Mouse (Mus musculus) hindbrain, postnatal 0 days (tissue): Measurements from ENCODE around the gene Sult1a1. TPM values are rescaled to one million over a fixed set of nuclear protein-coding genes. Genes with fewer than 3 reads are reported as not detected.

Source experiments
- ATAC-seq: fragments of 200-750 bp; cut with Nextera tagmentation; 2 replicates; pipeline ENCODE4 v1.8.0; 2017; ENCODE audit warnings: mild to moderate bottlenecking, moderate TSS enrichment, moderate library complexity
- DNase-seq: peaks from one replicate; pipeline ENCODE4 v3.0.0-alpha.2; 2015; ENCODE audit warnings: low spot score
- H3K27ac ChIP-seq: fragments of 300-500 bp; sonication (generic); 2 replicates; pipeline ENCODE4 v1.5.1; 2014; ENCODE audit warnings: mild to moderate bottlenecking
- H3K27me3 ChIP-seq: fragments of 300-500 bp; sonication (generic); 2 replicates; pipeline ENCODE4 v1.6.1; 2014; ENCODE audit warnings: low read length, mixed read lengths; ENCODE audit not compliant: insufficient read depth
- H3K36me3 ChIP-seq: fragments of 300-500 bp; sonication (generic); 2 replicates; pipeline ENCODE4 v1.6.1; 2014; ENCODE audit warnings: low read length, mixed read lengths; ENCODE audit not compliant: insufficient read depth
- H3K4me1 ChIP-seq: fragments of 300-500 bp; sonication (generic); 2 replicates; pipeline ENCODE4 v1.6.1; 2014; ENCODE audit warnings: antibody characterized with exemption, low read length, mixed read lengths; ENCODE audit not compliant: insufficient read depth
- H3K4me2 ChIP-seq: fragments of 300-500 bp; sonication (generic); 2 replicates; pipeline ENCODE4 v1.6.1; 2014; ENCODE audit warnings: low read depth, mild to moderate bottlenecking, low read length, moderate library complexity, mixed read lengths
- H3K4me3 ChIP-seq: fragments of 300-500 bp; sonication (generic); 2 replicates; pipeline ENCODE4 v1.5.1; 2014; ENCODE audit warnings: low read length
- H3K9ac ChIP-seq: fragments of 300-500 bp; sonication (generic); replicated peaks from 2 replicates; pipeline ENCODE4 v1.6.1; 2014; ENCODE audit warnings: mild to moderate bottlenecking, low read length, moderate library complexity, mixed read lengths
- H3K9me3 ChIP-seq: fragments of 300-500 bp; sonication (generic); 2 replicates; pipeline ENCODE4 v1.6.1; 2016; ENCODE audit warnings: low read length, mixed read lengths
- CTCF ChIP-seq: IDR thresholded peaks from 2 replicates; pipeline ENCODE4 v1.5.1; 2016; ENCODE audit warnings: antibody characterized with exemption, control low read depth, low read depth
- WGBS: fragments of 180-500 bp; shearing (Covaris S2); extraction: QIAGEN DNeasy Blood & Tissue Kit; methylation state at CpG from one replicate; pipeline ENCODE4 v1.1.7; 2014; 5-methylcytosine and 5-hydroxymethylcytosine counted together
- polyA plus RNA-seq: library from polyadenylated mRNA; unstranded; fragments of >200 nt; fragmentation: Nextera tagmentation; extraction: Ambion mirVana; gene quantifications from 2 replicates; pipeline ENCODE4 v1.2.1, GENCODE M21; 2015
- total RNA-seq: library from RNA; depleted of rRNA; stranded (reverse); fragments of >200 nt; gene quantifications from 2 replicates; pipeline ENCODE4 v1.2.3, GENCODE M21; 2014

Sult1a1 gene
- total and polyA plus RNA-seq, 2 experiments from 2014 or later = 19.4 to 34.8 TPM

GRCm38 (mm10) chr7:126702861-126703756 lies 26.9 kb upstream of the Sult1a1 start:
- peak overlapping the region; percentile 91 for H3K27ac ChIP-seq
- TF ChIP-seq CTCF = no peak
- H3K4me1 ChIP-seq = peaks cover 19% of the 10 kb centered on the region
- 73% methylated on average over 12 of the region's 12 CpGs for WGBS
- peak overlapping the region; percentile 81 for H3K9ac ChIP-seq
- H3K4me3 ChIP-seq = peak overlapping the region; percentile 72
- no peak for ATAC-seq
- H3K4me2 ChIP-seq = peak overlapping the region; percentile 74
- H3K9me3 ChIP-seq = no peaks in the 10 kb centered on the region
- H3K36me3 ChIP-seq = peaks cover 10% of the 10 kb centered on the region; the same call in 1 of the 2 replicates
- no peaks in the 10 kb centered on the region for H3K27me3 ChIP-seq
- peak; percentile 37 for DNase-seq

GRCm38 (mm10) chr7:126702358-126702757 lies 26.1 kb upstream of the Sult1a1 start:
- Histone ChIP-seq H3K27ac (no peak overlapping the region), H3K4me1 (peaks cover 19% of the 10 kb centered on the region), H3K27me3 (no peaks in the 10 kb centered on the region), H3K36me3 (peaks cover 10% of the 10 kb centered on the region; the same call in 1 of the 2 replicates), H3K9me3 (no peaks in the 10 kb centered on the region), H3K4me2 (peak overlapping the region; percentile 74), H3K4me3 (peak overlapping the region; percentile 72; the same call in 1 of the 2 replicates), H3K9ac (peak overlapping the region; percentile 81)
- WGBS = 79% methylated on average over 6 of the region's 6 CpGs
- DNase-seq = no peak
- no peak for TF ChIP-seq CTCF
- no peak for ATAC-seq

- H3K9me3 ChIP-seq = no peaks in the 10 kb centered on the region
- peak overlapping the region; percentile 33 for H3K4me2 ChIP-seq
- peak overlapping the region; percentile 81 for H3K9ac ChIP-seq
- no peak for DNase-seq
- TF ChIP-seq CTCF = no peak
- peaks cover 10% of the 10 kb centered on the region; the same call in 1 of the 2 replicates for H3K36me3 ChIP-seq
- no peaks in the 10 kb centered on the region for H3K27me3 ChIP-seq
- H3K27ac ChIP-seq = no peak overlapping the region
- no peak for ATAC-seq
- WGBS = 56% methylated on average over 24 of the region's 24 CpGs
- H3K4me1 ChIP-seq = peaks cover 19% of the 10 kb centered on the region
- no peak overlapping the region for H3K4me3 ChIP-seq
Observed at GRCm38 (mm10) chr7:126701559-126702357, 25.5 kb upstream of the Sult1a1 start.

GRCm38 (mm10) chr7:126701070-126701469 lies 24.8 kb upstream of the Sult1a1 start:
- H3K27ac ChIP-seq = no peak overlapping the region
- H3K9me3 ChIP-seq = no peaks in the 10 kb centered on the region
- TF ChIP-seq CTCF = peak; percentile 89
- no peak overlapping the region for H3K4me3 ChIP-seq
- 0% methylated on average over 11 of the region's 11 CpGs for WGBS
- peak overlapping the region; percentile 33 for H3K4me2 ChIP-seq
- no peaks in the 10 kb centered on the region for H3K27me3 ChIP-seq
- H3K36me3 ChIP-seq = peaks cover 10% of the 10 kb centered on the region; the same call in 1 of the 2 replicates
- H3K4me1 ChIP-seq = peaks cover 19% of the 10 kb centered on the region
- DNase-seq (peak; percentile 94), ATAC-seq (peak; percentile 58)
- H3K9ac ChIP-seq = peak overlapping the region; percentile 81

- TF ChIP-seq CTCF = no peak
- peaks cover 10% of the 10 kb centered on the region; the same call in 1 of the 2 replicates for H3K36me3 ChIP-seq
- H3K4me2 ChIP-seq = no peak overlapping the region
- H3K9me3 ChIP-seq = no peaks in the 10 kb centered on the region
- no peak for DNase-seq
- no peak overlapping the region for H3K27ac ChIP-seq
- H3K27me3 ChIP-seq = no peaks in the 10 kb centered on the region
- WGBS = 80% methylated on average over 25 of the region's 25 CpGs
- no peak overlapping the region for H3K4me3 ChIP-seq
- H3K4me1 ChIP-seq = peaks cover 19% of the 10 kb centered on the region
- peak overlapping the region; percentile 81; the same call in 1 of the 2 replicates for H3K9ac ChIP-seq
- no peak for ATAC-seq
Observed at GRCm38 (mm10) chr7:126700063-126701015, 24.1 kb upstream of the Sult1a1 start.

- Histone ChIP-seq H3K27ac (no peak overlapping the region), H3K4me1 (peaks cover 15% of the 10 kb centered on the region; the same call in 1 of the 2 replicates), H3K36me3 (peaks cover 10% of the 10 kb centered on the region; the same call in 1 of the 2 replicates), H3K27me3 (no peaks in the 10 kb centered on the region), H3K9me3 (no peaks in the 10 kb centered on the region), H3K9ac (no peak overlapping the region), H3K4me2 (no peak overlapping the region), H3K4me3 (no peak overlapping the region)
- DNase-seq (no peak), ATAC-seq (no peak)
- no peak for TF ChIP-seq CTCF
- WGBS = 91% methylated on average over 8 of the region's 8 CpGs
Observed at GRCm38 (mm10) chr7:126697838-126698237, 21.6 kb upstream of the Sult1a1 start.
